Mouse (Mus musculus) heart, adult 2 months (tissue): ENCODE data around the gene S100pbp. TPM values are rescaled to one million over a fixed set of nuclear protein-coding genes. Genes with fewer than 3 reads are reported as not detected.

Source experiments
- DNase-seq, 2 experiments: peaks; one replicate each; pipeline ENCODE4 v3.0.0; 2021
- H3K27ac ChIP-seq: fragments of 200-600 bp; 2 replicates; pipeline ENCODE4 v1.8.1; 2022
- H3K27me3 ChIP-seq: fragments of 200-500 bp; 2 replicates; pipeline ENCODE4 v1.6.1; 2012; ENCODE audit warnings: mild to moderate bottlenecking, low read length, inconsistent platforms, mixed read lengths; ENCODE audit not compliant: control insufficient read depth, insufficient read depth
- H3K36me3 ChIP-seq: fragments of 200-500 bp; 2 replicates; pipeline ENCODE4 v1.6.1; 2012; ENCODE audit warnings: low read length, inconsistent platforms; ENCODE audit not compliant: control insufficient read depth, insufficient read depth
- H3K4me1 ChIP-seq: fragments of 200-500 bp; 2 replicates; pipeline ENCODE4 v1.6.1; 2011; ENCODE audit warnings: low read length; ENCODE audit not compliant: control insufficient read depth, insufficient read depth
- H3K4me3 ChIP-seq: fragments of 200-600 bp; 2 replicates; pipeline ENCODE4 v1.8.1; 2022
- H3K79me2 ChIP-seq: fragments of 200-500 bp; replicated peaks from 2 replicates; pipeline ENCODE4 v1.6.1; 2012; ENCODE audit warnings: mild to moderate bottlenecking, inconsistent platforms, low read length, moderate library complexity, mixed read lengths; ENCODE audit not compliant: control insufficient read depth, insufficient read depth
- H3K9ac ChIP-seq: fragments of 200-500 bp; 2 replicates; pipeline ENCODE4 v1.6.1; 2012; ENCODE audit warnings: low read depth, mild to moderate bottlenecking, control low read depth, inconsistent platforms, low read length, mixed read lengths
- CTCF ChIP-seq: fragments of 200-600 bp; IDR thresholded peaks from 2 replicates; pipeline ENCODE4 v1.8.1; 2022; ENCODE audit warnings: antibody characterized with exemption, mild to moderate bottlenecking, moderate library complexity
- EP300 ChIP-seq: fragments of 200-500 bp; IDR thresholded peaks from 2 replicates; pipeline ENCODE4 v1.6.1; 2011; ENCODE audit warnings: low read depth, low read length, control low read depth; ENCODE audit not compliant: insufficient read depth
- POLR2A ChIP-seq: fragments of 200-500 bp; IDR thresholded peaks from 2 replicates; pipeline ENCODE4 v1.6.1; 2011; ENCODE audit warnings: mild to moderate bottlenecking, low read depth, low read length, control low read depth; ENCODE audit not compliant: insufficient read depth
- WGBS: fragments of 180-500 bp; shearing (Covaris S2); methylation state at CpG from one replicate; pipeline ENCODE4 v1.1.7; 2018; 5-methylcytosine and 5-hydroxymethylcytosine counted together
- intact Hi-C: fragments of 180-260 bp; cut with DNase I; formaldehyde crosslinking; loops from one replicate; pipeline ENCODE4 v1.15.1; 2025
- polyA plus RNA-seq: library from polyadenylated mRNA; depleted of rRNA; stranded (reverse); fragments of >200 nt; gene quantifications from 2 replicates; pipeline ENCODE4 v1.2.3, GENCODE M21; 2012
- total RNA-seq, 2 experiments: library from RNA; stranded (reverse); gene quantifications; 2 replicates each; pipeline ENCODE4 v1.2.3; 2021

The S100pbp gene
- total and polyA plus RNA-seq, 3 experiments: 6.6 to 14.2 (median 10.2) TPM

GRCm38 (mm10) chr4:129116703-129117102 lies 72.8 kb downstream of the S100pbp start:
- Histone ChIP-seq H3K9ac (no peak overlapping the region), H3K4me3 (no peak overlapping the region), H3K27ac (no peak overlapping the region), H3K36me3 (no peaks in the 10 kb centered on the region), H3K27me3 (peaks cover 9% of the 10 kb centered on the region), H3K4me1 (no peaks in the 10 kb centered on the region), H3K79me2 (no peaks in the 10 kb centered on the region)
- TF ChIP-seq CTCF (no peak), POLR2A (no peak), EP300 (no peak)
- DNase-seq: no peak
- intact Hi-C loops: no loop called here
- 89% methylated on average over 8 of the region's 8 CpGs for WGBS

GRCm38 (mm10) chr4:129113083-129113988 lies 76.2 kb downstream of the S100pbp start:
- H3K27me3 ChIP-seq: peaks cover 3% of the 10 kb centered on the region; the same call in 1 of the 2 replicates
- H3K4me3 ChIP-seq: no peak overlapping the region
- intact Hi-C loops: no loop called here
- no peaks in the 10 kb centered on the region for H3K79me2 ChIP-seq
- no peaks in the 10 kb centered on the region for H3K36me3 ChIP-seq
- 31% methylated on average over 28 of the region's 28 CpGs for WGBS
- TF ChIP-seq POLR2A (no peak), EP300 (no peak), CTCF (peak; percentile 68)
- no peak overlapping the region for H3K27ac ChIP-seq
- peak; percentile 23 to 40 for DNase-seq
- H3K4me1 ChIP-seq: no peaks in the 10 kb centered on the region
- no peak overlapping the region for H3K9ac ChIP-seq

GRCm38 (mm10) chr4:129112231-129112630 lies 77.3 kb downstream of the S100pbp start:
- WGBS: 54% methylated on average over 13 of the region's 13 CpGs
- Histone ChIP-seq H3K27me3 (peaks cover 3% of the 10 kb centered on the region; the same call in 1 of the 2 replicates), H3K36me3 (no peaks in the 10 kb centered on the region), H3K79me2 (no peaks in the 10 kb centered on the region), H3K27ac (no peak overlapping the region), H3K4me3 (no peak overlapping the region), H3K9ac (no peak overlapping the region), H3K4me1 (no peaks in the 10 kb centered on the region)
- TF ChIP-seq EP300: no peak
- no peak for TF ChIP-seq POLR2A
- intact Hi-C loops: no loop called here
- DNase-seq: no peak

- Histone ChIP-seq H3K79me2 (no peaks in the 10 kb centered on the region), H3K4me3 (no peak overlapping the region), H3K27ac (no peak overlapping the region), H3K9ac (no peak overlapping the region), H3K4me1 (no peaks in the 10 kb centered on the region), H3K27me3 (peaks cover 3% of the 10 kb centered on the region; the same call in 1 of the 2 replicates), H3K36me3 (no peaks in the 10 kb centered on the region)
- 0 out of 2 replicates have a peak, but pooled peaks have one; percentile 9 for TF ChIP-seq CTCF
- TF ChIP-seq POLR2A: no peak
- no peak for TF ChIP-seq EP300
- no peak for DNase-seq
- intact Hi-C loops: no loop called here
- WGBS: 57% methylated on average over 11 of the region's 11 CpGs
Observed at GRCm38 (mm10) chr4:129111350-129111749, 78.2 kb downstream of the S100pbp start.

- no peaks in the 10 kb centered on the region for H3K36me3 ChIP-seq
- no peak overlapping the region for H3K27ac ChIP-seq
- intact Hi-C loops: no loop called here
- no peaks in the 10 kb centered on the region for H3K79me2 ChIP-seq
- peaks cover 6% of the 10 kb centered on the region; the same call in 1 of the 2 replicates for H3K27me3 ChIP-seq
- TF ChIP-seq POLR2A (no peak), EP300 (no peak), CTCF (no peak)
- WGBS: 88% methylated on average over 6 of the region's 6 CpGs
- H3K4me3 ChIP-seq: no peak overlapping the region
- H3K9ac ChIP-seq: no peak overlapping the region
- no peaks in the 10 kb centered on the region for H3K4me1 ChIP-seq
- no peak for DNase-seq
Observed at GRCm38 (mm10) chr4:129110804-129111203, 78.7 kb downstream of the S100pbp start.

GRCm38 (mm10) chr4:129108624-129109023 lies 80.9 kb downstream of the S100pbp start:
- WGBS: 74% methylated on average over 7 of the region's 7 CpGs
- no peak overlapping the region for H3K4me3 ChIP-seq
- H3K9ac ChIP-seq: no peak overlapping the region
- H3K27ac ChIP-seq: no peak overlapping the region
- no peaks in the 10 kb centered on the region for H3K79me2 ChIP-seq
- no peak for TF ChIP-seq POLR2A
- no peak for TF ChIP-seq CTCF
- peaks cover 12% of the 10 kb centered on the region for H3K27me3 ChIP-seq
- DNase-seq: no peak
- H3K36me3 ChIP-seq: no peaks in the 10 kb centered on the region
- no peaks in the 10 kb centered on the region for H3K4me1 ChIP-seq
- intact Hi-C loops: no loop called here
